Comparison of ENCODE assay signal across 17 mouse cellular contexts in genomic region chr8:100187976-100188375, GRCm38 (mm10).
"Had no signal": no experiment of that assay in that cellular context is flagged by ENCODE, and none has a peak within 500 bp of the region (broad histone marks: within the 10 kb centered on the region; RNA-seq: fewer than 3 reads in every experiment).

No protein-coding gene starts in this region.

- H3K36me3 ChIP-seq: limb, embryonic 10.5 days; limb, embryonic 13.5 days; liver, embryonic 12.5 days; liver, embryonic 15.5 days; midbrain, embryonic 12.5 days had no signal

- H3K4me1 ChIP-seq: limb, embryonic 10.5 days; limb, embryonic 13.5 days; liver, embryonic 12.5 days; liver, embryonic 15.5 days; midbrain, embryonic 12.5 days had no signal

- H3K9me3 ChIP-seq: limb, embryonic 10.5 days; limb, embryonic 13.5 days; liver, embryonic 15.5 days; midbrain, embryonic 12.5 days had no signal

- H3K27me3 ChIP-seq: limb, embryonic 13.5 days; liver, embryonic 12.5 days; liver, embryonic 15.5 days; midbrain, embryonic 12.5 days had no signal

- ATAC-seq: liver, embryonic 12.5 days; midbrain, embryonic 16.5 days had no signal

- H3K9ac ChIP-seq: limb, embryonic 13.5 days; liver, embryonic 12.5 days; liver, embryonic 15.5 days; midbrain, embryonic 12.5 days had no signal

- H3K27ac ChIP-seq: kidney, postnatal 0 days; layer of hippocampus, adult 2 months; limb, embryonic 10.5 days; limb, embryonic 13.5 days; liver, embryonic 12.5 days; liver, embryonic 15.5 days; macrophage; midbrain, embryonic 12.5 days had no signal

- H3K4me2 ChIP-seq: limb, embryonic 13.5 days; liver, embryonic 12.5 days; liver, embryonic 15.5 days; midbrain, embryonic 12.5 days had no signal

- DNase-seq: kidney, adult 9 months; kidney, postnatal 25 days; layer of hippocampus, adult 9-11 months; liver; lung, adult 18-20 months; lung, postnatal 14 days; thymus, adult 18-20 months; thymus, postnatal 36 days had no signal

- H3K4me3 ChIP-seq: layer of hippocampus, adult 2 months; limb, embryonic 10.5 days; limb, embryonic 13.5 days; liver, embryonic 12.5 days; liver, embryonic 15.5 days; midbrain, embryonic 12.5 days had no signal
